Mouse (Mus musculus): ENCODE results near the gene AC124108.1. TPM values are rescaled to one million over a fixed set of nuclear protein-coding genes. Genes with fewer than 3 reads are reported as not detected.

Gene AC124108.1
- polyA plus RNA-seq, 1 experiment from 2014 or later, result not detected

GRCm38 (mm10) chr1:132231470-132232274 is 40.4 kb downstream of the AC124108.1 start:
- H3K4me2 ChIP-seq (ENCODE audit: low read length), result no peak overlapping the region
- no peaks in the 10 kb centered on the region for H3K36me3 ChIP-seq (ENCODE audit: control insufficient read depth, insufficient read depth, low read length)
- H3K4me3 ChIP-seq (ENCODE audit: control insufficient read depth in 1 of 2, insufficient read depth in 1 of 2, low read depth in 1 of 2, low read length in 2 of 2), result no peak overlapping the region
- H3K27me3 ChIP-seq (ENCODE audit: control insufficient read depth, insufficient read depth, low read length), result peaks cover 26% of the 10 kb centered on the region; the same call in 1 of the 2 replicates
- no peaks in the 10 kb centered on the region for H3K9me3 ChIP-seq (ENCODE audit: control insufficient read depth, low read length)
- no peak for ATAC-seq (ENCODE audit: insufficient number of reproducible peaks, insufficient read depth, low FRiP score, low read depth)
- 47% methylated on average over 7 of the region's 7 CpGs for WGBS
- no peak overlapping the region for H3K27ac ChIP-seq (replicated peaks in 1 of 2; ENCODE audit: control insufficient read depth in 1 of 2, insufficient read depth in 1 of 2, low read depth in 2 of 2, low read length in 2 of 2)
- no peak overlapping the region for H3K9ac ChIP-seq (ENCODE audit: low read length)
- no peaks in the 10 kb centered on the region for H3K4me1 ChIP-seq (ENCODE audit: control insufficient read depth in 2 of 2, insufficient read depth in 2 of 2, low read length in 2 of 2)

GRCm38 (mm10) chr1:132233566-132233965 is 42.3 kb downstream of the AC124108.1 start:
- no peak for ATAC-seq (ENCODE audit: insufficient number of reproducible peaks, insufficient read depth, low FRiP score, low read depth)
- no peaks in the 10 kb centered on the region for H3K4me1 ChIP-seq (ENCODE audit: control insufficient read depth in 2 of 2, insufficient read depth in 2 of 2, low read length in 2 of 2)
- WGBS, result 24% methylated on average over 12 of the region's 12 CpGs

GRCm38 (mm10) chr1:132234757-132235273 is 43.6 kb downstream of the AC124108.1 start:
- no peak for ATAC-seq (ENCODE audit: insufficient number of reproducible peaks, insufficient read depth, low FRiP score, low read depth)
- Histone ChIP-seq H3K4me2 (ENCODE audit: low read length) (no peak overlapping the region), H3K9ac (ENCODE audit: low read length) (no peak overlapping the region), H3K27ac (replicated peaks in 1 of 2; ENCODE audit: control insufficient read depth in 1 of 2, insufficient read depth in 1 of 2, low read depth in 2 of 2, low read length in 2 of 2) (no peak overlapping the region), H3K36me3 (ENCODE audit: control insufficient read depth, insufficient read depth, low read length) (no peaks in the 10 kb centered on the region), H3K4me1 (ENCODE audit: control insufficient read depth in 2 of 2, insufficient read depth in 2 of 2, low read length in 2 of 2) (no peaks in the 10 kb centered on the region), H3K27me3 (ENCODE audit: control insufficient read depth, insufficient read depth, low read length) (peaks cover 30% of the 10 kb centered on the region; the same call in 1 of the 2 replicates), H3K4me3 (ENCODE audit: control insufficient read depth in 1 of 2, insufficient read depth in 1 of 2, low read depth in 1 of 2, low read length in 2 of 2) (no peak overlapping the region), H3K9me3 (ENCODE audit: control insufficient read depth, low read length) (no peaks in the 10 kb centered on the region)
- 64% methylated on average over 9 of the region's 9 CpGs for WGBS

More at GRCm38 (mm10) chr1:132233566-132233965, 42.3 kb downstream of the AC124108.1 start:
- Histone ChIP-seq H3K4me3 (ENCODE audit: control insufficient read depth in 1 of 2, insufficient read depth in 1 of 2, low read depth in 1 of 2, low read length in 2 of 2) (no peak overlapping the region), H3K27ac (replicated peaks in 1 of 2; ENCODE audit: control insufficient read depth in 1 of 2, insufficient read depth in 1 of 2, low read depth in 2 of 2, low read length in 2 of 2) (no peak overlapping the region), H3K4me2 (ENCODE audit: low read length) (no peak overlapping the region), H3K36me3 (ENCODE audit: control insufficient read depth, insufficient read depth, low read length) (no peaks in the 10 kb centered on the region), H3K27me3 (ENCODE audit: control insufficient read depth, insufficient read depth, low read length) (peaks cover 30% of the 10 kb centered on the region; the same call in 1 of the 2 replicates), H3K9me3 (ENCODE audit: control insufficient read depth, low read length) (no peaks in the 10 kb centered on the region), H3K9ac (ENCODE audit: low read length) (no peak overlapping the region)

- 21% methylated on average over 6 of the region's 6 CpGs for WGBS
- H3K4me1 ChIP-seq (ENCODE audit: control insufficient read depth in 2 of 2, insufficient read depth in 2 of 2, low read length in 2 of 2), result no peaks in the 10 kb centered on the region
- no peak for ATAC-seq (ENCODE audit: insufficient number of reproducible peaks, insufficient read depth, low FRiP score, low read depth)
Observed at GRCm38 (mm10) chr1:132237585-132238159, 46.4 kb downstream of the AC124108.1 start.

GRCm38 (mm10) chr1:132245010-132245409 is 53.8 kb downstream of the AC124108.1 start:
- no peak for ATAC-seq (ENCODE audit: insufficient number of reproducible peaks, insufficient read depth, low FRiP score, low read depth)
- WGBS, result 52% methylated on average over 5 of the region's 5 CpGs
- no peak overlapping the region for H3K4me3 ChIP-seq (ENCODE audit: control insufficient read depth in 1 of 2, insufficient read depth in 1 of 2, low read depth in 1 of 2, low read length in 2 of 2)
- H3K9ac ChIP-seq (ENCODE audit: low read length), result no peak overlapping the region
- no peaks in the 10 kb centered on the region for H3K9me3 ChIP-seq (ENCODE audit: control insufficient read depth, low read length)
- no peaks in the 10 kb centered on the region for H3K36me3 ChIP-seq (ENCODE audit: control insufficient read depth, insufficient read depth, low read length)
- no peak overlapping the region for H3K27ac ChIP-seq (replicated peaks in 1 of 2; ENCODE audit: control insufficient read depth in 1 of 2, insufficient read depth in 1 of 2, low read depth in 2 of 2, low read length in 2 of 2)
- H3K27me3 ChIP-seq (ENCODE audit: control insufficient read depth, insufficient read depth, low read length), result no peaks in the 10 kb centered on the region
- H3K4me2 ChIP-seq (ENCODE audit: low read length), result no peak overlapping the region
- H3K4me1 ChIP-seq (ENCODE audit: control insufficient read depth in 2 of 2, insufficient read depth in 2 of 2, low read length in 2 of 2), result no peaks in the 10 kb centered on the region

More at GRCm38 (mm10) chr1:132237585-132238159, 46.4 kb downstream of the AC124108.1 start:
- H3K27ac ChIP-seq (replicated peaks in 1 of 2; ENCODE audit: control insufficient read depth in 1 of 2, insufficient read depth in 1 of 2, low read depth in 2 of 2, low read length in 2 of 2), result no peak overlapping the region
- H3K36me3 ChIP-seq (ENCODE audit: control insufficient read depth, insufficient read depth, low read length), result no peaks in the 10 kb centered on the region
- H3K4me3 ChIP-seq (ENCODE audit: control insufficient read depth in 1 of 2, insufficient read depth in 1 of 2, low read depth in 1 of 2, low read length in 2 of 2), result no peak overlapping the region
- H3K27me3 ChIP-seq (ENCODE audit: control insufficient read depth, insufficient read depth, low read length), result peaks cover 25% of the 10 kb centered on the region; the same call in 1 of the 2 replicates
- no peak overlapping the region for H3K4me2 ChIP-seq (ENCODE audit: low read length)
- H3K9me3 ChIP-seq (ENCODE audit: control insufficient read depth, low read length), result no peaks in the 10 kb centered on the region
- H3K9ac ChIP-seq (ENCODE audit: low read length), result no peak overlapping the region

GRCm38 (mm10) chr1:132246137-132246536 is 54.9 kb downstream of the AC124108.1 start:
- Histone ChIP-seq H3K27ac (replicated peaks in 1 of 2; ENCODE audit: control insufficient read depth in 1 of 2, insufficient read depth in 1 of 2, low read depth in 2 of 2, low read length in 2 of 2) (no peak overlapping the region), H3K4me1 (ENCODE audit: control insufficient read depth in 2 of 2, insufficient read depth in 2 of 2, low read length in 2 of 2) (no peaks in the 10 kb centered on the region), H3K4me3 (ENCODE audit: control insufficient read depth in 1 of 2, insufficient read depth in 1 of 2, low read depth in 1 of 2, low read length in 2 of 2) (no peak overlapping the region), H3K36me3 (ENCODE audit: control insufficient read depth, insufficient read depth, low read length) (no peaks in the 10 kb centered on the region), H3K9ac (ENCODE audit: low read length) (no peak overlapping the region), H3K27me3 (ENCODE audit: control insufficient read depth, insufficient read depth, low read length) (no peaks in the 10 kb centered on the region), H3K4me2 (ENCODE audit: low read length) (no peak overlapping the region), H3K9me3 (ENCODE audit: control insufficient read depth, low read length) (no peaks in the 10 kb centered on the region)
- WGBS, result 23% methylated on average over 6 of the region's 6 CpGs
- 0 out of 2 replicates have a peak, but pooled peaks have one; percentile 17 for ATAC-seq (ENCODE audit: insufficient number of reproducible peaks, insufficient read depth, low FRiP score, low read depth)

GRCm38 (mm10) chr1:132246641-132247040 is 55.4 kb downstream of the AC124108.1 start:
- Histone ChIP-seq H3K27ac (replicated peaks in 1 of 2; ENCODE audit: control insufficient read depth in 1 of 2, insufficient read depth in 1 of 2, low read depth in 2 of 2, low read length in 2 of 2) (no peak overlapping the region), H3K9me3 (ENCODE audit: control insufficient read depth, low read length) (no peaks in the 10 kb centered on the region), H3K4me3 (ENCODE audit: control insufficient read depth in 1 of 2, insufficient read depth in 1 of 2, low read depth in 1 of 2, low read length in 2 of 2) (no peak overlapping the region), H3K4me2 (ENCODE audit: low read length) (no peak overlapping the region), H3K4me1 (ENCODE audit: control insufficient read depth in 2 of 2, insufficient read depth in 2 of 2, low read length in 2 of 2) (no peaks in the 10 kb centered on the region), H3K27me3 (ENCODE audit: control insufficient read depth, insufficient read depth, low read length) (no peaks in the 10 kb centered on the region), H3K9ac (ENCODE audit: low read length) (no peak overlapping the region), H3K36me3 (ENCODE audit: control insufficient read depth, insufficient read depth, low read length) (no peaks in the 10 kb centered on the region)
- 93% methylated on average over 4 of the region's 4 CpGs for WGBS
- no peak for ATAC-seq (ENCODE audit: insufficient number of reproducible peaks, insufficient read depth, low FRiP score, low read depth)
